Comparison of ENCODE assay signal across 27 mouse cellular contexts in genomic region chr19:37032364-37032763, GRCm38 (mm10).
"Had no signal": no experiment of that assay in that cellular context is flagged by ENCODE, and none has a peak within 500 bp of the region (broad histone marks: within the 10 kb centered on the region; RNA-seq: fewer than 3 reads in every experiment).

No protein-coding gene starts in this region.

- H3K27ac ChIP-seq: gastrocnemius, adult 2 months; heart, embryonic 10.5 days; hindbrain, embryonic 10.5 days; hindbrain, embryonic 12.5 days; hindbrain, embryonic 14.5 days; intestine, embryonic 15.5 days; limb, embryonic 10.5 days; limb, embryonic 12.5 days; liver, embryonic 13.5 days; liver, embryonic 15.5 days had no signal

- H3K27me3 ChIP-seq: heart, embryonic 12.5 days; hindbrain, embryonic 12.5 days; intestine, embryonic 15.5 days; limb, embryonic 12.5 days; liver, embryonic 13.5 days; liver, embryonic 15.5 days had no signal

- H3K4me2 ChIP-seq: heart, embryonic 12.5 days; hindbrain, embryonic 12.5 days; hindbrain, embryonic 14.5 days; intestine, embryonic 15.5 days; limb, embryonic 12.5 days; liver, embryonic 11.5 days; liver, embryonic 13.5 days; liver, embryonic 15.5 days had no signal

- H3K36me3 ChIP-seq: heart, embryonic 10.5 days; heart, embryonic 12.5 days; hindbrain, embryonic 10.5 days; hindbrain, embryonic 12.5 days; intestine, embryonic 15.5 days; limb, embryonic 10.5 days; limb, embryonic 12.5 days; liver, embryonic 13.5 days; liver, embryonic 15.5 days had no signal

- H3K4me1 ChIP-seq: hindbrain, embryonic 10.5 days; hindbrain, embryonic 12.5 days; intestine, embryonic 15.5 days; limb, embryonic 10.5 days; limb, embryonic 12.5 days; liver, embryonic 13.5 days; liver, embryonic 15.5 days had no signal

- H3K4me3 ChIP-seq: gastrocnemius, adult 2 months; heart, embryonic 10.5 days; heart, embryonic 12.5 days; hindbrain, embryonic 10.5 days; hindbrain, embryonic 12.5 days; intestine, embryonic 15.5 days; limb, embryonic 10.5 days; limb, embryonic 12.5 days; liver, embryonic 13.5 days; liver, embryonic 15.5 days had no signal

- H3K9me3 ChIP-seq: heart, embryonic 10.5 days; heart, embryonic 12.5 days; hindbrain, embryonic 10.5 days; hindbrain, embryonic 12.5 days; intestine, embryonic 15.5 days; limb, embryonic 10.5 days; limb, embryonic 12.5 days; liver, embryonic 13.5 days; liver, embryonic 15.5 days had no signal

- DNase-seq: gastrocnemius, adult 2 months; gastrocnemius, postnatal 10 days; gastrocnemius, postnatal 25 days; heart, adult 18-20 months; heart, postnatal 10 days; heart, postnatal 4 days; kidney, adult 18-20 months; kidney, adult 8-10 months; kidney, postnatal 10 days; kidney, postnatal 25 days; kidney, postnatal 4 days; liver; liver, embryonic 13.5 days; liver, postnatal 0 days had no signal

- ATAC-seq: hindbrain, embryonic 16.5 days; inflammation-experienced regulatory T-cells, adult 6 months; intestine, embryonic 15.5 days; intestine, postnatal 0 days; liver, postnatal 0 days had no signal

- H3K9ac ChIP-seq: heart, embryonic 12.5 days; hindbrain, embryonic 12.5 days; hindbrain, embryonic 14.5 days; intestine, embryonic 15.5 days; limb, embryonic 12.5 days; liver, embryonic 13.5 days; liver, embryonic 15.5 days; liver, postnatal 0 days had no signal
